Mouse (Mus musculus) G1E-ER4 (cell line): Measurements from ENCODE around the gene Camk2g. TPM values are rescaled to one million over a fixed set of nuclear protein-coding genes. Genes with fewer than 3 reads are reported as not detected.

Source experiments
- GATA1 ChIP-seq: IDR thresholded peaks from one replicate; pipeline ENCODE4 v1.8.0; 2012; ENCODE audit warnings: low read length, inconsistent platforms
- polyA plus RNA-seq: library from polyadenylated mRNA; stranded (reverse); fragments of >175 nt; gene quantifications from 2 replicates; pipeline ENCODE4 v1.2.3, GENCODE M21; 2012

The Camk2g gene
- polyA plus RNA-seq, 1 experiment, result 38.6 TPM

DNA sequence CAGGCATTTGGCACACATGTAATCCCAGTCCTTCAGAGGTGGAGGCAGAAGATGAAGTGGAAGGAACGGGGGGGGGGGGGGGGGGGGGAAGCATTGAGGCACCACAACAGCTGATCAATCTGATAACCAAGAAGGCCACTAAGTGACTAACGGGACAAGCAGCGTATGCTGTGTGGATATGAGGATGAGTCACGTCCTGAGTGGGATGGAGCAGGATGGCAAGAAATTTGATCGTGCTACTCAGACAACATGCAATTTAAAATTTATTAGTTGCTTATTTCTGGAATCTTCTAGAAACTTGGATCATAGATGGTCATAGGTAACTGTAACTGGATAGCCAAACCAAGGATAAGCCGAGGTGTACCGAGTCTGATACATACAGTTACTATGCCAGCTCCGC is 13.7 kb downstream of the Camk2g start:
- TF ChIP-seq GATA1, result no peak

- no peak for TF ChIP-seq GATA1
Measured at GRCm38 (mm10) chr14:20778496-20778895, 15.4 kb downstream of the Camk2g start.

DNA sequence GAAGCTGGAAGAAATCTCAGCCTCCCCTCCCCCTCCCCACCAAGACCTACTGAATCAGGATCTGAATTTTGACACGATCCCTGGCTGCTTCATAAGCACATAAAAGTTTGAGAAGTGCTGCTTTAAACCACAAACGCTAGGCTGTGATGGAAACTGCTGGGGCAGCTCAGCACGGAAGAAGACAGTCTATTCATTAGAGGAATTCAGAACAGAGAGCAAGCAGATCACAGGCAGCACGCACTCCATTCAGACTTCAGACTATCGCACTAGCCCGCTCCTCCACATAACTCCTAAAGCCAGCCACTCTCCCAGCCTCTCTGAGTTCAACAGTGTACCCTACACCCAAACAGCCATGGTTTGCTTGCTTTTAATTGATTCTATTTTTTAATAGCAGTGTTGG is 18.2 kb downstream of the Camk2g start:
- no peak for TF ChIP-seq GATA1

DNA sequence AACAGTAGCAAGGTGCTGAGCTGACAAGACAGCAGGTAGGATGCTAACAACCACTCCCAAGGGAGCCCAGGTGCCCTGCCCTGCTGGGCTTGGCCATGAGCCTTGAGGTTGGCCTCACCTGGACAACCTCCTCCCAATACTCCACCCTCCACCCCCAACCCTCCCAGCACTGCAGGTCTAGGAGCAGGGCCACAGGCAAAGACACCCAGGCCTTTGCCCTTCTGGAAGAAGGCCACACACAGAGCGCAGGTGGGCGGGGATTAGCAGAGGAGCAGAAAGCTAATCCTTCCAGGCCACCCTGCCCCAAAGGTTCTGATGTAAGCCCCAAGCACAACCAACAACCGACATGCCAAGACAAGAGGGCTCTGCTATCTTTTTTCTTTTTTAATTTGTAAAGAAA is 20.5 kb downstream of the Camk2g start:
- no peak for TF ChIP-seq GATA1

DNA sequence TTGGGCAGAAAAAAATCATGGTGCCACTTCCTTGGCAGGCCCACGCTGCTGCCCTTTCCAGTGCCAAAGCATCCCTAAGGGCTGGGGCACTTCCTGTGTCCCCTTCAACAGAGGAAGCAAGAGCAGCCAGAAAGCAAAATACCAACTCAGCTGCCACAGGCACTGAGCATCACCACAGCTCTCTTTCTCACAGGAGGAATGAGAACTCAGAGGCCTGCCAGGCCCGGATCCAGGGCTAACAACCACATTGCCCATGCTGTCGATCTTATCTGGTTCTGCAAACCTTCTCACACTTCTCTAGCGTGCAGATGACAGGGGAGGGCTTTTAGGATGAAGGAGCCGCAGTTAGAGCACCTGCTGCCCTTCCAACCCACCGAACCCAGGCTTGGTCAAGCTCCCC is 21.1 kb downstream of the Camk2g start:
- TF ChIP-seq GATA1, result no peak

DNA sequence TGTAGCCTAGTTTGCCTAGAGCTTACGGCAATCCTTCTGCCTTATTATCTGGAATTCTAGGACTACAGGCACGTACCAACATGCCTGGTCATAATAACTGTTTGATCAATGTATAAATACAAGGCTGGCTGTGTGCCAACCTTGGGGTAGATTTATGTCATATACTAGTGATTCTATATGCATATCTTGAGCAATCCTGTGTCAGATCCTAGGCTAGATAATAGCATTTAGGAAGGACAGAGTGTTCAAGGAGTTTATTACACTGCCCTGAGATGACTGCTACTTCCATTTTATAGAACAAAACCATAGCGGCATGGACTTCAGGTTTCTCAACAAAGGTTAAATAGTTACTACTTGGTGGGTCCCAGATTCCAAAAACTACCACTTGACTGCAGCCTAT is 21.9 kb downstream of the Camk2g start:
- TF ChIP-seq GATA1, result no peak

GRCm38 (mm10) chr14:20768581-20768980 is 25.3 kb downstream of the Camk2g start:
- no peak for TF ChIP-seq GATA1

- no peak for TF ChIP-seq GATA1
Measured at GRCm38 (mm10) chr14:20767936-20768335, 26.0 kb downstream of the Camk2g start.

DNA sequence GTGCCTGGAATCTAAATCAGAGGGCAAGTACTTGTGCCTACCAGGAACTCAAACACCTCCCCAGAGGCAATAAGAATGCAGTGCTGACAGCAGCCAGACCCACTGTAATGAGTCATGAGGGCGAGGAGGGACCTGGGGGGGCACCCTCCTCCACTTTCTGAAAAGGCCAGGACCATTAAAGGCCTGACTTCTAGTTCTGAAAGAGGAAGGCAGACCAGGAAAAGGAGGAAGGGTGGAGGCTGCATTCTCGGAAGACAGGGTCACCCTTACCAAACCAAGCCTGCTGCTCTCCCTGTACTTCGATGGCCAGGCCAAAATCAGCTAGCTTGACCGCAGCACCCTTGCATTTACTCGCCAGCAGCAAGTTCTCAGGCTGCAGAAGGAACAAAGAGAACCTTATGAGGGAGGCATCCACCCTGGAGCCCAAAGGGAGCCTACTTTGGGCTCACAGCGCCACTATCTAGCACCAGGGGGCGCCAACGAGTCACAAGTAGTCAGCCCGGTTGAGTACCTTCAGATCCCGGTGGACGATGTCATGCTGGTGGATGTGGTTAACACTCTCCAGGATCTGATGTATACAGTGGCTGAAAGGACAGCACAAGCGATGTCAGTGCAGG is 28.1 kb downstream of the Camk2g start:
- no peak for TF ChIP-seq GATA1

- no peak for TF ChIP-seq GATA1
Measured at GRCm38 (mm10) chr14:20764942-20765341, 28.9 kb downstream of the Camk2g start.

- TF ChIP-seq GATA1, result no peak
Measured at GRCm38 (mm10) chr14:20758768-20759435, 35.0 kb downstream of the Camk2g start.

GRCm38 (mm10) chr14:20757370-20757907 is 36.4 kb downstream of the Camk2g start:
- TF ChIP-seq GATA1, result no peak

DNA sequence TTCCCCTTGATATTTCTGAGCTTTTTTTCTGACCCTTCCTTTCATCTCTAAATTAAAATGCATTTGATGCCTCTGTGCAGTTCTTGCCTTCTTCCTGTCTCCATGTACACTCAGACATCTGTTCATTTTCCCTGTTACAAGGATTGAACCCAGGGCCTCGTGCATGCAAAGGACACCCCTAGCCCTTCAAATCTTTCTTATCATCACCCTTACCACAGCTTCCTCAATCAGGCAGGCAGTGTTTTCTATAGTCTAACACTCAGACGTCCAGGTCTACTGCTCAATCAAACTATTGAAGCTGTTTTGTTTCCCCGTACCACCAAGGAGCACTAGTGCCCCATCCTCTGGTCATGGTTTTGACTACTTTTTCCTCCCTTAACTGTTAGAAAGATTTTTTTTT is 40.1 kb downstream of the Camk2g start:
- no peak for TF ChIP-seq GATA1

GRCm38 (mm10) chr14:20750503-20750902 is 43.4 kb downstream of the Camk2g start:
- TF ChIP-seq GATA1, result no peak

GRCm38 (mm10) chr14:20749494-20750051 is 44.3 kb downstream of the Camk2g start:
- TF ChIP-seq GATA1, result no peak

DNA sequence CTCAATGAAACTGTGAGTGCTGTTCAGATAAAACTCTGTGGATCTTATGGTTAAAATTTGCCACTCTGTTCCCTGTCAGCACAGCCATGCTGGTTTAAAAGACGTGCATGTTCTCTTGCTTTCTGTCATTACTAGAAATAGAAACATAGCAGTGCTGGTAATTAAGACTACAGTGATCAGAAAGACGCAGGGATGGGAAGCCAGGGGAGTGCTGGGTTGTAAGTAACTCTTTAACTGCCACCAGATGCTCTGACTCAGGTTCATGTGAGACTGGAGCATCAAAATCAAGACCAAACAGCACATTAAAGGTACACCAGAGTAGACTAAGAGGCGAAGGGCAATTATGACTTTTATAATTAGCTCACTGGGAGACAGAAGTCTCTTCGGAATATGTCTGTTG is 45.5 kb downstream of the Camk2g start:
- TF ChIP-seq GATA1, result no peak

GRCm38 (mm10) chr14:20746935-20747334 is 47.0 kb downstream of the Camk2g start:
- no peak for TF ChIP-seq GATA1

- TF ChIP-seq GATA1, result no peak
Measured at GRCm38 (mm10) chr14:20743614-20744013, 50.3 kb downstream of the Camk2g start.
